Comparison of ENCODE assay signal across 8 mouse cellular contexts in the genomic region with DNA sequence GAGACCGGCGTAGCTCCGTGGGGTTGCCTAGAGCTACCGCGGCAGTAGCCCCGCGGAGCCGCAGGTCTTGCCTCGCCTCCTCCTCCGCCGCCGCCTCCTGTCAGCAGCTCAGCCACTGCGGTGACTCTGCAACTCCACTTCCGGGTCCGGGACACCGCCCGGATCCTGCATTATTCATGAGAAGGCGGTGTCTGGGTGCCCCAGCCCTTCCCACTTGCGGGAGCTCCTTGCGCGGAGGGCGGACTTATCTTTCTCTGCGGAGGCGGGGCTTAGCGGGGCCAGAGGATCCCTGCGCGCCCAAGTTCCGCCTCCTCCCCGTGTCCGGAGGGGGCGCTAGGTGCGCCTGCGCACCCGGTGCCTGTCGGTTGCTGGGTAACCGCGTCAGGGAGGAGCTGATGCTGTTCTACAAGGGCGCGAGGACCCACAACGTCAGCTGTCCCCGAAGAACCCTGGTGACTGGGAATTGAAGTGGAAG. TPM values are rescaled to one million over a fixed set of nuclear protein-coding genes. Genes with fewer than 3 reads are reported as not detected.
A peak's percentile ranks its signal among the peaks of the same experiment; 100 is the strongest.
DNase-seq lines count a peak whose midpoint lies in the region; ATAC-seq lines count a peak whose summit lies in the region.

A gene (minus strand): TSS at position 128 of the 475 bp plus-strand sequence.
A gene (plus strand): TSS at position 365 of the 475 bp plus-strand sequence.

- peak; percentile 100 for DNase-seq in adrenal gland, adult (ENCODE audit: inconsistent age in 2 of 2, low spot score in 1 of 2)
- DNase-seq in embryo, embryonic 10.5 days (ENCODE audit: low spot score) = peak; percentile 99
- peak; percentile 99 for DNase-seq in gastrocnemius, postnatal 14 days
- peak; percentile 98 to 99 for DNase-seq in left cerebral cortex, postnatal 10 days (ENCODE audit: extremely low spot score in 1 of 2, low spot score in 2 of 2)
- DNase-seq in right cerebral cortex, postnatal 25 days = peak; percentile 99
- peak; percentile 98 for DNase-seq in urinary bladder, postnatal 4 days (ENCODE audit: low spot score in 2 of 2)

- intact Hi-C loops in gastrocnemius, postnatal 14 days (cut with DNase I; ENCODE audit: low total_unique reads) = no loop called here
- intact Hi-C loops in left cerebral cortex, postnatal 10 days (cut with DNase I) = loop anchor here (5.0 kb wide), 1 partner anchor 38 kb away; no protein-coding TSS in a partner anchor

- peak; percentile 98 for ATAC-seq in inflammation-experienced regulatory T-cells, adult 6 months
- peak; percentile 99 for ATAC-seq in megakaryocyte-erythroid progenitor cell, adult 5-6 weeks (replicated peaks; ENCODE audit: low FRiP score, low TSS enrichment, poor library complexity, severe bottlenecking)

RNA-seq across cellular contexts. Expression of the first gene that starts in this region (rescaled TPM):
- total RNA-seq in gastrocnemius, postnatal 14 days (2021) = 10 to 100 TPM; 16.2 to 17.1 TPM
- under 1 TPM; 0.17 to 0.47 (median 0.28) TPM for polyA plus RNA-seq in inflammation-experienced regulatory T-cells, adult 6 months (2017; shearing (Covaris generic))
- total RNA-seq in left cerebral cortex, postnatal 10 days (2021) = 100 to 1,000 TPM; 199 to 201 TPM
- 1.7 and 1.9 TPM in 2 replicates for total RNA-seq in megakaryocyte-erythroid progenitor cell, adult 5-6 weeks (2014; fragmentation: Nextera tagmentation)
- 0.11 and 0.52 TPM in 2 replicates for total RNA-seq in megakaryocyte-erythroid progenitor cell, adult 5-6 weeks (2017)

RNA-seq across cellular contexts. Expression of the second gene that starts in this region (rescaled TPM):
- under 1 TPM; 0.47 to 0.58 TPM for total RNA-seq in gastrocnemius, postnatal 14 days (2021)
- not detected for polyA plus RNA-seq in inflammation-experienced regulatory T-cells, adult 6 months (2017; shearing (Covaris generic))
- total RNA-seq in left cerebral cortex, postnatal 10 days (2021) = 1 to 10 TPM; 4.2 to 5.4 TPM
- total RNA-seq in megakaryocyte-erythroid progenitor cell, adult 5-6 weeks (2014; fragmentation: Nextera tagmentation) = not detected in 2 replicates
- not detected in 2 replicates for total RNA-seq in megakaryocyte-erythroid progenitor cell, adult 5-6 weeks (2017)

Comparison
In these comparisons a context has a peak if more than half of its experiments do, and no peak if none do; other contexts are left out.
1. Peak in every context shown above with its lines: DNase-seq and ATAC-seq.
2. RNA of the first gene that starts in this region (total RNA-seq): 199 to 201 TPM in left cerebral cortex, postnatal 10 days; 16.2 to 17.1 TPM in gastrocnemius, postnatal 14 days and 0.11 to 1.9 TPM in megakaryocyte-erythroid progenitor cell, adult 5-6 weeks; every median in the first group is over 10 times any median in the second.
3. Peak in ATAC-seq in inflammation-experienced regulatory T-cells, adult 6 months; RNA of the genes that start here not detected or under 1 TPM.